Mouse (Mus musculus) liver, embryonic 13.5 days (tissue): ENCODE measurements around the gene Prdx3. TPM values are rescaled to one million over a fixed set of nuclear protein-coding genes. Genes with fewer than 3 reads are reported as not detected.
A peak's percentile ranks its signal among the peaks of the same experiment; 100 is the strongest.

Experiments
- ATAC-seq: fragments of 200-750 bp; cut with Nextera tagmentation; 2 replicates; pipeline ENCODE4 v1.8.0; 2017; ENCODE audit warnings: low read depth, mild to moderate bottlenecking, moderate number of reproducible peaks, moderate library complexity
- DNase-seq: peaks from one replicate; pipeline ENCODE4 v3.0.0; 2022
- H3K27ac ChIP-seq: fragments of 300-500 bp; sonication (generic); 2 replicates; pipeline ENCODE4 v1.5.1; 2015; ENCODE audit warnings: moderate library complexity, mild to moderate bottlenecking, inconsistent platforms
- H3K27me3 ChIP-seq: fragments of 300-500 bp; sonication (generic); 2 replicates; pipeline ENCODE4 v1.6.1; 2015; ENCODE audit warnings: mild to moderate bottlenecking, inconsistent platforms
- H3K36me3 ChIP-seq: fragments of 300-500 bp; sonication (generic); 2 replicates; pipeline ENCODE4 v1.6.1; 2015; ENCODE audit warnings: mild to moderate bottlenecking, inconsistent platforms
- H3K4me1 ChIP-seq: fragments of 300-500 bp; sonication (generic); replicated peaks from 2 replicates; pipeline ENCODE4 v1.6.1; 2015; ENCODE audit warnings: inconsistent platforms
- H3K4me2 ChIP-seq: fragments of 300-500 bp; sonication (generic); 2 replicates; pipeline ENCODE4 v1.6.1; 2015; ENCODE audit warnings: inconsistent platforms, mild to moderate bottlenecking, moderate library complexity
- H3K4me3 ChIP-seq: fragments of 300-500 bp; sonication (generic); replicated peaks from 2 replicates; pipeline ENCODE4 v1.5.1; 2015; ENCODE audit warnings: mild to moderate bottlenecking, inconsistent platforms
- H3K9ac ChIP-seq: fragments of 300-500 bp; sonication (generic); 2 replicates; pipeline ENCODE4 v1.6.1; 2015; ENCODE audit warnings: mild to moderate bottlenecking, inconsistent platforms
- H3K9me3 ChIP-seq: fragments of 300-500 bp; sonication (generic); replicated peaks from 2 replicates; pipeline ENCODE4 v1.6.1; 2016; ENCODE audit warnings: inconsistent platforms
- WGBS: fragments of 180-500 bp; shearing (Covaris S2); methylation state at CpG from one replicate; pipeline ENCODE4 v1.1.7; 2015; ENCODE audit not compliant: insufficient replicate concordance; 5-methylcytosine and 5-hydroxymethylcytosine counted together
- polyA plus RNA-seq: library from polyadenylated mRNA; unstranded; fragments of >200 nt; fragmentation: Nextera tagmentation; extraction: Ambion mirVana; gene quantifications from 2 replicates; pipeline ENCODE4 v1.2.1, GENCODE M21; 2015

Gene Prdx3
- polyA plus RNA-seq, 1 experiment from 2014 or later = 405 TPM

GRCm38 (mm10) chr19:60860868-60861700 lies 13.3 kb downstream of the Prdx3 start, which contains the start of gene Sfxn4:
Gene Sfxn4, minus strand, starts transcription at chr19:60861479.
- H3K4me1 ChIP-seq = peaks cover 27% of the 10 kb centered on the region
- peak; percentile 91 for DNase-seq
- no peaks in the 10 kb centered on the region for H3K9me3 ChIP-seq
- H3K4me3 ChIP-seq = peak within 1 kb of the TSS; percentile 61
- ATAC-seq = peak; percentile 99
- H3K36me3 ChIP-seq = peaks cover 31% of the 10 kb centered on the region
- H3K27ac ChIP-seq = peak within 1 kb of the TSS; percentile 77
- peak within 1 kb of the TSS; percentile 71 for H3K9ac ChIP-seq
- H3K27me3 ChIP-seq = no peaks in the 10 kb centered on the region
- peak within 1 kb of the TSS; percentile 79 for H3K4me2 ChIP-seq
- 3% methylated on average over 30 of the region's 30 CpGs for WGBS

GRCm38 (mm10) chr19:60845731-60846130 lies 28.6 kb downstream of the Prdx3 start:
- H3K4me2 ChIP-seq = no peak overlapping the region
- no peak overlapping the region for H3K4me3 ChIP-seq
- H3K27ac ChIP-seq = no peak overlapping the region
- H3K36me3 ChIP-seq = peaks cover 15% of the 10 kb centered on the region
- H3K9ac ChIP-seq = no peak overlapping the region
- no peaks in the 10 kb centered on the region for H3K9me3 ChIP-seq
- ATAC-seq (no peak), DNase-seq (no peak)
- no peaks in the 10 kb centered on the region for H3K27me3 ChIP-seq
- peaks cover 27% of the 10 kb centered on the region for H3K4me1 ChIP-seq

GRCm38 (mm10) chr19:60843324-60843723 lies 31.0 kb downstream of the Prdx3 start:
- peak; percentile 35 for DNase-seq
- Histone ChIP-seq H3K36me3 (peaks cover 27% of the 10 kb centered on the region), H3K27me3 (no peaks in the 10 kb centered on the region), H3K27ac (peak overlapping the region; percentile 65), H3K9me3 (no peaks in the 10 kb centered on the region), H3K9ac (peak overlapping the region; percentile 10), H3K4me3 (no peak overlapping the region), H3K4me2 (peak overlapping the region; percentile 35), H3K4me1 (peaks cover 27% of the 10 kb centered on the region)
- peak; percentile 88 for ATAC-seq

GRCm38 (mm10) chr19:60837747-60838146 lies 36.6 kb downstream of the Prdx3 start:
- H3K4me1 ChIP-seq = peaks cover 8% of the 10 kb centered on the region
- peak; percentile 69 for DNase-seq
- no peak overlapping the region for H3K4me3 ChIP-seq
- H3K9ac ChIP-seq = no peak overlapping the region
- ATAC-seq = peak; percentile 78
- H3K9me3 ChIP-seq = no peaks in the 10 kb centered on the region
- H3K27ac ChIP-seq = no peak overlapping the region
- WGBS = 32% methylated on average over 1 of the region's 1 CpGs
- no peak overlapping the region for H3K4me2 ChIP-seq
- no peaks in the 10 kb centered on the region for H3K27me3 ChIP-seq
- peaks cover 73% of the 10 kb centered on the region for H3K36me3 ChIP-seq

- Histone ChIP-seq H3K27me3 (no peaks in the 10 kb centered on the region), H3K4me1 (peaks cover 13% of the 10 kb centered on the region), H3K4me2 (no peak overlapping the region), H3K4me3 (no peak overlapping the region), H3K27ac (peak overlapping the region; percentile 29; the same call in 1 of the 2 replicates), H3K9me3 (no peaks in the 10 kb centered on the region), H3K36me3 (peaks cover 77% of the 10 kb centered on the region), H3K9ac (no peak overlapping the region)
- WGBS = 56% methylated on average over 6 of the region's 6 CpGs
- ATAC-seq (no peak; the same call in 1 of the 2 replicates), DNase-seq (no peak)
Measured at GRCm38 (mm10) chr19:60818677-60819076, 55.7 kb downstream of the Prdx3 start.

Other genes with a start within 250 kb of the Prdx3 start
- 0.91 and 1.1 TPM in 2 replicates for gene Nanos1, start 118.6 kb downstream of the Prdx3 start, polyA plus RNA-seq
- gene Eif3a, start 83.9 kb downstream of the Prdx3 start, polyA plus RNA-seq = 109 and 129 TPM in 2 replicates
- gene Fam45a, start 63.0 kb downstream of the Prdx3 start, polyA plus RNA-seq = 21.9 and 26.8 TPM in 2 replicates
- gene Sfxn4, start 13.1 kb downstream of the Prdx3 start, polyA plus RNA-seq = 1.0 and 1.2 TPM in 2 replicates
- gene Grk5, start 15.2 kb upstream of the Prdx3 start, polyA plus RNA-seq = 0.47 and 0.96 TPM in 2 replicates